Mouse (Mus musculus) 416B (cell line): ENCODE results near the gene Fbxo17.
A peak's percentile ranks its signal among the peaks of the same experiment; 100 is the strongest.

Experiments used
- DNase-seq: peaks from one replicate; pipeline ENCODE4 v3.0.0; 2011; ENCODE audit warnings: low read depth

The Fbxo17 gene

GRCm38 (mm10) chr7:28719159-28719558 is 2.6 kb downstream of the Fbxo17 start:
- no peak for DNase-seq

- DNase-seq: no peak
Measured at GRCm38 (mm10) chr7:28719650-28720049, 3.0 kb downstream of the Fbxo17 start.

DNA sequence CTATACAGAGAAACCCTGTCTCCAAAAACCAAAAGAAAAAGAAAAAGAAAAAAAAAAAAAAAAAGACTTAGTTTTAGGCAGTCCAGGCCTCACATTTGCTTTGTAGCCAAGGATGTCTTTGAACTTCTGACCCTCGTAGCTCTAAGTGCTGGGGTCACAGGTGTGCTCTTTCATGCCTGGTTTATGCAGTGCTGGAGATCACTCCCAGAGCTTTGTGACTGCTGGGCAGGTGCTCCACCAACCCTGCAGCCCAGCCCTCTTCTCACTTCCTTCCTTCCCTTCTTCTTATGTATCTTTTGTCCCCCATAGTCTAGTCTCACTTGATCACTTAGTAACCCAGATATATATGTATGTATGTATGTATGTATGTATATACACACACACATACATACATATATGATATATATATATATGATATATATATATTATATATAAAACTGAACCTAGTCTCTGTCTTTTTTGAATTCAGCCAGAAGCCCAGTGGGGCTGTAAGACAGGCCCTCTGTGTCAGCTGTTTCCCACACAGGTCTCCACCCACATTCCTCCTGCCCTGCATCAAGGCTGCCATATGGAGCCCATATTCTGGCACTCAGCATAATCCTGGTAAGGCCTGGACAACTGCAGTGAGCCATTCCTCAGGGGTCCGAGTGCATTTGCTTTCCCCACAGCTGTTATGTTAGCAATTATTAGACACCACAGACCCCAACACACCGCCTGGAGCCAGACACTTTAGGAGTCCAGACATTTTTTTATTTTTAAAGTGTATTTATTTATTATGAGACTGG is 4.3 kb downstream of the Fbxo17 start:
- no peak for DNase-seq

GRCm38 (mm10) chr7:28722079-28722478 is 5.5 kb downstream of the Fbxo17 start:
- peak; percentile 65 for DNase-seq

- DNase-seq: peak; percentile 22
Measured at GRCm38 (mm10) chr7:28724613-28725012, 8.0 kb downstream of the Fbxo17 start.

- peak; percentile 87 for DNase-seq
Measured at GRCm38 (mm10) chr7:28726600-28726999, 10.0 kb downstream of the Fbxo17 start.

GRCm38 (mm10) chr7:28727649-28728340 is 11.2 kb downstream of the Fbxo17 start:
- DNase-seq: peak; percentile 27

- no peak for DNase-seq
Measured at GRCm38 (mm10) chr7:28732341-28733142, 15.9 kb downstream of the Fbxo17 start.

DNA sequence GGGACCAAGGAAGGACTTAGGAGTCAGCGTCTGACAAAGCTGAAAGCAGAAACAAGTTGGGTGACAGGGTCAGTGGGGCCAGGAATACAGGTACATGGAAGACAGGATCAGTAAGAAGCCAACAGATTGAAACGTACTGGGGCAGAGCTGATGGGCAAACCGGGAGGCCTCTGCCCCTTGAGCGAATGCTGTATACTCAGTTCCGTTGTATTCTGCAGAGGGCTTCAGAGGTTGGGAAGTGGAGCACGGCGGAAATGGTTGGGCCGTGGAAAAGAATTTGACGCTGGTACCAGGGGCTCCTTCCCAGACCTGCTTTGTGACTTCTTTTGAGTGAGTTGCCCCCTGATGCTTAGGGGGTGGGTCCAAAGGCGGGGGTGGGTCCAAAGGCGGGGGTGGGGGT is 16.6 kb downstream of the Fbxo17 start:
- DNase-seq: no peak

- DNase-seq: no peak
Measured at GRCm38 (mm10) chr7:28735701-28736100, 19.1 kb downstream of the Fbxo17 start.

DNA sequence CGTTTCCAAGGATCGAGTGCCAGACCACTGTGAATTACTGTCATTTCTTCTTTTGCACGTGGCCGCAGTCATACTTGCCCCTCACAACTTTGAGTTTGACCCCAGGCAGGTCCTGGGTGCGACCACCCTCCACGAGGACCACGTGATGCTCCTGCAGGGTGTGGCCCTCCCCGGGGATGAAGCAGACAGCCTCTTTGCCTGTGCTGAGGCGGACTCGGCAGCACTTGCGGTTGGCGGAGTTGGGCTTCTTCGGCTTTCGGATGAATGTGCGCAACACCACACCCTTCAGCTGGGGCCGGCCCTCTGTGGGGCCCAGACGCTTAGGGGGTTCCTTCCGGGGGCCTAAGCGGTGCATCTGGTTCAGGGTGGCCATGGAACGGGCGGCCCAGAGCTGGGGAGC is 23.2 kb downstream of the Fbxo17 start:
- DNase-seq: no peak

GRCm38 (mm10) chr7:28740949-28741348 is 24.3 kb downstream of the Fbxo17 start:
- peak; percentile 42 for DNase-seq

- DNase-seq: no peak
Measured at GRCm38 (mm10) chr7:28741368-28741708, 24.7 kb downstream of the Fbxo17 start.

- DNase-seq: peak; percentile 99
Measured at GRCm38 (mm10) chr7:28741709-28742438, 25.3 kb downstream of the Fbxo17 start, which contains the start of the genes Mrps12 and Sars2. Mrps12 (minus strand) TSS chr7:28741820. Sars2 (plus strand) TSS chr7:28741992.

DNA sequence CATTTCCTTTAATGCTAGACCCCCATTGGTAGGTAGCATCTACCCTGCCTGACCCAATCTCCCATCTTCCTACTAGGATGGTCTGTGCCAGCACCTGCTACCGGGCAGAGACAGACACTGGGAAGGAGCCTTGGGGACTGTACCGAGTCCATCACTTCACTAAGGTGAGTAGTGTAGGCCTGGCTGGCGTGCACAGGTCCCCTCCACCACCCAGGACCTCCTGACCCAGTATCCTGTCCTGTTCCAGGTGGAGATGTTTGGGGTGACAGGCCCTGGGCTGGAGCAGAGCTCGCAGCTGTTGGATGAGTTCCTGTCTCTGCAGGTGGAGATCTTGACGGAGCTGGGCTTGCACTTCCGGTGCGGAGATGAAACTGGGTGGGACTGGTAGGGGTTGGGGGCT is 33.3 kb downstream of the Fbxo17 start:
- no peak for DNase-seq

- DNase-seq: no peak
Measured at GRCm38 (mm10) chr7:28756079-28756478, 39.5 kb downstream of the Fbxo17 start, which contains the start of gene Ccer2. Ccer2 (plus strand) TSS chr7:28756174.

DNA sequence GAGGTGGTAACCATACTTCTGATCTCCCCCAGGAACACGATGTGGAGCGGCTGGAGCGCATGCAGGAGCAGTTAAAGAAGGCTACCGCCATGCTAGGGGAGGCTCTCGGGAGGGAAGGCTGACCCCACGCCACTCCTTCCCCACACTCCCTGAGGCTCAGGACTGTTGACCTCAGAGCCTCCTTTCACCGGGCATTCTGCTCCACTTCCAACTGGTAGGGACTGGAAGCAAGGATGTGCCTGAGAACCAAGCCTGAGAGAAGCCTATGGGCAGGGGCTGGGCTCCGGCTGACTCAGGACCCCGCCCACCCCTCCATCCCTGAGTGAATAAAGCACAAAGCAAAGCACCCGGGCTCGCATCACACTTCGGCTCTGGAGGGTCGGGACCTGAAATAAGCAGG is 42.0 kb downstream of the Fbxo17 start:
- DNase-seq: no peak

- DNase-seq: no peak
Measured at GRCm38 (mm10) chr7:28761907-28762306, 45.3 kb downstream of the Fbxo17 start.

- DNase-seq: peak; percentile 58
Measured at GRCm38 (mm10) chr7:28765211-28765610, 48.6 kb downstream of the Fbxo17 start.

DNA sequence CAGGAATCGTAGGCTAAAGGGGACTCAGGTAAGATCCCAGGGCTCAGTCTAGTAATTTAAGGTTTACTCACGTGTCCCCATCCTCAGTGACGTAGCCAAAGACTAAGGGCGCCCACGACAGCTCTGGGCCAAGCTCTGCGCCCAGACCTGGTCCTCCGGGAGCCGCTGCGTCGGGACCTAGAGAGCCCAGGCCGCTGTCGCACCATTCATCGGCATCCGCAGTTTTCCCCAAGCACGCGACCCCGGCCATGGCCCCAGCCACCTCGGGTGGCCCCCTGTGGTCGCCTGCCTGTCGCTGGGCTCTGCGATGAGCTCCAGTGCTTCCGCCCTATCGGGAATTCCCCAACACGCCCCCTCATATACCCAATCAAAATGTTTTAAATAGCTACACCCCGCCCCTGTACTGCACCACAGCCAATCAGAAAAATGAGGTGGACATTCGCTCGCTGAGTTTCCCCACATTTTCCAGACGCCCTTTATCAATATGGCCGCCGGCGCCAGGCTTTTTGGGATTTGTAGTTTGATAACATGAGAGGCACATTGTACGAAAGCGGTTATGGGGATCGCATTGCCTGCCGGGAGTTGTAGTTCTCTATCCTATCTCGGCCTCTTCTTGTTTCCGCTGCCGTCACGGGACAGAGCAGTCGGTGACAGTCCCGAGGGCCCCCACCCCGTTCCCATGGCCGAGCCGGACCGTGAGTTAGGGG is 49.7 kb downstream of the Fbxo17 start, which contains the start of gene Sirt2:
Sirt2 (plus strand) TSS at position 563 of the 707 bp plus-strand sequence.
- DNase-seq: peak; percentile 99

DNA sequence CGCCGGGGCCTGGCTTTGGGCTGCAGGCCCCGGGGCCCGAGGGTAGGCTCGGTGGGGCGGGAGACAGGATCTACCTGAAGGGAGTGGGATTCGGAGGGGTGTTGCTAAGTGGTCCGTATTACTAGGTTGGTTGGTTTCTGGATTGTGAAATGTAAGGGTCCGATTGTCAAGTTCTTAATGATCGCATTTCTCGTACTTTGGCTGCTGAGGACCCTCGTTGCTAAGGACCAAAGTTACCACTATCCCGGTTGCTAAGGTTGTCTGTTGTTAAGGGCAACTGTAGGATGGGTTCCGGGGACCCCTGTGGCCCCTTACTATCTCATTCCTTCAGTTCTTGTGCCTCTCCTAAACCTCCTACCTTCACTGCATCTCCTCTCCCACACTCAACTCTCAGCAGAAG is 50.3 kb downstream of the Fbxo17 start:
- DNase-seq: no peak
